Mouse (Mus musculus) lung, adult 2 months (tissue): ENCODE measurements around the gene Pla2g2c.

ENCODE experiments used
- CTCF ChIP-seq: fragments of 200-500 bp; IDR thresholded peaks from 2 replicates; pipeline ENCODE4 v1.5.1; 2011; ENCODE audit warnings: mild to moderate bottlenecking, low read length, control low read depth; ENCODE audit not compliant: insufficient read depth
- POLR2A ChIP-seq: fragments of 200-500 bp; IDR thresholded peaks from 2 replicates; pipeline ENCODE4 v1.6.1; 2011; ENCODE audit warnings: low read depth, mild to moderate bottlenecking, control low read depth, low read length, borderline replicate concordance; ENCODE audit errors: extremely low read depth

GRCm38 (mm10) chr4:138777417-138778407 lies 53.1 kb downstream of the Pla2g2c start:
- TF ChIP-seq CTCF (no peak), POLR2A (no peak)
